Mouse (Mus musculus): Measurements from ENCODE around the gene Ddx56. TPM values are rescaled to one million over a fixed set of nuclear protein-coding genes. Genes with fewer than 3 reads are reported as not detected.

The Ddx56 gene
- polyA plus RNA-seq, 1 experiment from 2014 or later: 33.8 TPM

GRCm38 (mm10) chr11:6222187-6222586, 45.4 kb downstream of the Ddx56 start:
- H3K9ac ChIP-seq (replicated peaks): no peak overlapping the region
- ATAC-seq: no peak
- no peaks in the 10 kb centered on the region for H3K4me1 ChIP-seq (ENCODE audit: insufficient read depth)
- 76% methylated on average over 10 of the region's 10 CpGs for WGBS (ENCODE audit: insufficient replicate concordance)
- H3K27ac ChIP-seq (ENCODE audit: low read depth): no peak overlapping the region
- H3K27me3 ChIP-seq (ENCODE audit: insufficient read depth, low read length): no peaks in the 10 kb centered on the region
- no peak for DNase-seq
- H3K9me3 ChIP-seq (ENCODE audit: low read length): no peaks in the 10 kb centered on the region
- no peak overlapping the region for H3K4me3 ChIP-seq (ENCODE audit: low read depth, low read length)
- no peaks in the 10 kb centered on the region for H3K36me3 ChIP-seq (replicated peaks; ENCODE audit: insufficient read depth, low read length)
- TF ChIP-seq EP300 (IDR thresholded peaks at IDR 0.05; ENCODE audit: low read depth): no peak
- no peak for TF ChIP-seq CTCF (IDR thresholded peaks at IDR 0.05; ENCODE audit: low read depth)
- no peak overlapping the region for H3K4me2 ChIP-seq (ENCODE audit: low read depth, low read length)

- no peak for ATAC-seq
- no peaks in the 10 kb centered on the region for H3K9me3 ChIP-seq (ENCODE audit: low read length)
- TF ChIP-seq CTCF (IDR thresholded peaks at IDR 0.05; ENCODE audit: low read depth) (no peak), EP300 (IDR thresholded peaks at IDR 0.05; ENCODE audit: low read depth) (no peak)
- 81% methylated on average over 6 of the region's 6 CpGs for WGBS (ENCODE audit: insufficient replicate concordance)
- no peak overlapping the region for H3K27ac ChIP-seq (ENCODE audit: low read depth)
- no peak overlapping the region for H3K4me3 ChIP-seq (ENCODE audit: low read depth, low read length)
- no peaks in the 10 kb centered on the region for H3K4me1 ChIP-seq (ENCODE audit: insufficient read depth)
- no peak for DNase-seq
- H3K27me3 ChIP-seq (ENCODE audit: insufficient read depth, low read length): no peaks in the 10 kb centered on the region
- no peaks in the 10 kb centered on the region for H3K36me3 ChIP-seq (replicated peaks; ENCODE audit: insufficient read depth, low read length)
- H3K9ac ChIP-seq (replicated peaks): no peak overlapping the region
- H3K4me2 ChIP-seq (ENCODE audit: low read depth, low read length): no peak overlapping the region
These were observed 47.6 kb downstream of the Ddx56 start for GRCm38 (mm10) chr11:6219967-6220366.

DNA sequence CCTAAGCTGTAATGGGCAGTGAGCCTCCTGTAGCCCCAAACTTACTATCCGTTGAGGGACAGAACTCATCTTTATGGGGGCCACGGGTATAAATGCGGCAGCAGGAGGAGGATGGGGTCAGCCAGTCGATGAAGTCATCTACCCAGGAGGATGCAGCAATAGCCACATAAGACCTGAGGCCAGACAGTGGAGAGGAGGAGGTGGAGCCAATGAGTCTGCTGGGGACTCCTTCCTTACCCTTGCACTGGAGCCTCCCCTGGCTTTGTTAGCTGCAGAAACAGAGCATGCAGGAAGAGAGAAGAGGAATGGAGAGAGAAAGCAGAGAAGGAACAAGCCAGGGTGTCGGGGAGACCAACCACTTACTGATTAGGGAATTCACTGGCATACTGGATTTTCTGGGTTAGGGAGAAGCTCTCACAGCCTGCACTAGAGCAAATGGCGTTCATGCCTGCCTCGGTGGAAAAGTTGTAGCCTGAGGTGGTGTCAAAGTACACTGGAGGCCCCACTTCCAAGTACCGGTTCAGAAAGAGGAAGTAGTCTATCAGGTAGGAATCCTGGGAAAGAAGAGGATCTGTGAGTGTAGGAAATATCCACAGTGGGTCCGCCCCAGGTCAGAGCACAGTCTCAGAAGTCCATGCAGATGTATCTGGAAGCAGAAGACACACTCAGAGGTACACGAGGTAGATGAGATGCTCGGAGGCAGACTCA, 49.2 kb downstream of the Ddx56 start:
- no peak for ATAC-seq
- no peaks in the 10 kb centered on the region for H3K27me3 ChIP-seq (ENCODE audit: insufficient read depth, low read length)
- no peak for TF ChIP-seq CTCF (IDR thresholded peaks at IDR 0.05; ENCODE audit: low read depth)
- TF ChIP-seq EP300 (IDR thresholded peaks at IDR 0.05; ENCODE audit: low read depth): no peak
- no peaks in the 10 kb centered on the region for H3K9me3 ChIP-seq (ENCODE audit: low read length)
- H3K4me2 ChIP-seq (ENCODE audit: low read depth, low read length): no peak overlapping the region
- H3K4me1 ChIP-seq (ENCODE audit: insufficient read depth): no peaks in the 10 kb centered on the region
- no peaks in the 10 kb centered on the region for H3K36me3 ChIP-seq (replicated peaks; ENCODE audit: insufficient read depth, low read length)
- H3K27ac ChIP-seq (ENCODE audit: low read depth): no peak overlapping the region
- no peak for DNase-seq
- 58% methylated on average over 11 of the region's 11 CpGs for WGBS (ENCODE audit: insufficient replicate concordance)
- H3K4me3 ChIP-seq (ENCODE audit: low read depth, low read length): no peak overlapping the region
- H3K9ac ChIP-seq (replicated peaks): no peak overlapping the region

GRCm38 (mm10) chr11:6216834-6217233, 50.7 kb downstream of the Ddx56 start:
- Histone ChIP-seq H3K4me3 (ENCODE audit: low read depth, low read length) (no peak overlapping the region), H3K27me3 (ENCODE audit: insufficient read depth, low read length) (no peaks in the 10 kb centered on the region), H3K4me1 (ENCODE audit: insufficient read depth) (no peaks in the 10 kb centered on the region), H3K9ac (replicated peaks) (no peak overlapping the region), H3K4me2 (ENCODE audit: low read depth, low read length) (no peak overlapping the region), H3K9me3 (ENCODE audit: low read length) (no peaks in the 10 kb centered on the region), H3K36me3 (replicated peaks; ENCODE audit: insufficient read depth, low read length) (no peaks in the 10 kb centered on the region), H3K27ac (ENCODE audit: low read depth) (no peak overlapping the region)
- TF ChIP-seq CTCF (IDR thresholded peaks at IDR 0.05; ENCODE audit: low read depth) (no peak), EP300 (IDR thresholded peaks at IDR 0.05; ENCODE audit: low read depth) (no peak)
- ATAC-seq: no peak
- 66% methylated on average over 3 of the region's 3 CpGs for WGBS (ENCODE audit: insufficient replicate concordance)
- DNase-seq: no peak

Other genes starting within 250 kb of the Ddx56 start
- gene Camk2b, start 201.4 kb downstream of the Ddx56 start, polyA plus RNA-seq (2015; fragmentation: Nextera tagmentation; extraction: Ambion mirVana): 2.0 and 2.4 TPM in 2 replicates
- 0.28 and 0.31 TPM in 2 replicates for gene A730071L15Rik, start 67.7 kb downstream of the Ddx56 start, polyA plus RNA-seq (2015; fragmentation: Nextera tagmentation; extraction: Ambion mirVana)
- gene Nudcd3, start 67.4 kb downstream of the Ddx56 start, polyA plus RNA-seq (2015; fragmentation: Nextera tagmentation; extraction: Ambion mirVana): 7.7 and 9.2 TPM in 2 replicates
- not detected in 2 replicates for gene Npc1l1, start 37.6 kb downstream of the Ddx56 start, polyA plus RNA-seq (2015; fragmentation: Nextera tagmentation; extraction: Ambion mirVana)
- 83.4 and 91.5 TPM in 2 replicates for gene Tmed4, start 7.1 kb upstream of the Ddx56 start, polyA plus RNA-seq (2015; fragmentation: Nextera tagmentation; extraction: Ambion mirVana)
- 48.0 and 50.1 TPM in 2 replicates for gene Ogdh, start 23.9 kb upstream of the Ddx56 start, polyA plus RNA-seq (2015; fragmentation: Nextera tagmentation; extraction: Ambion mirVana)
- gene Zmiz2, start 121.3 kb upstream of the Ddx56 start, polyA plus RNA-seq (2015; fragmentation: Nextera tagmentation; extraction: Ambion mirVana): 3.4 and 3.7 TPM in 2 replicates
- gene Ppia, start 147.7 kb upstream of the Ddx56 start, polyA plus RNA-seq (2015; fragmentation: Nextera tagmentation; extraction: Ambion mirVana): 2,313 and 2,332 TPM in 2 replicates
- 135 and 137 TPM in 2 replicates for gene H2afv, start 176.7 kb upstream of the Ddx56 start, polyA plus RNA-seq (2015; fragmentation: Nextera tagmentation; extraction: Ambion mirVana)
- gene Purb, start 208.1 kb upstream of the Ddx56 start, polyA plus RNA-seq (2015; fragmentation: Nextera tagmentation; extraction: Ambion mirVana): 5.6 and 6.1 TPM in 2 replicates